Mouse (Mus musculus) cortical plate, adult 2 months (tissue): Measurements from ENCODE around the gene Prr5l.

Experiments
- CTCF ChIP-seq: fragments of 200-500 bp; IDR thresholded peaks from 2 replicates; pipeline ENCODE4 v1.5.1; 2011; ENCODE audit warnings: mild to moderate bottlenecking, control low read depth, low read length; ENCODE audit not compliant: insufficient read depth; ENCODE audit errors: extremely low read depth
- POLR2A ChIP-seq: fragments of 200-500 bp; IDR thresholded peaks from 2 replicates; pipeline ENCODE4 v1.6.1; 2011; ENCODE audit warnings: mild to moderate bottlenecking, low read length, control low read depth; ENCODE audit not compliant: insufficient read depth; ENCODE audit errors: extremely low read depth

DNA sequence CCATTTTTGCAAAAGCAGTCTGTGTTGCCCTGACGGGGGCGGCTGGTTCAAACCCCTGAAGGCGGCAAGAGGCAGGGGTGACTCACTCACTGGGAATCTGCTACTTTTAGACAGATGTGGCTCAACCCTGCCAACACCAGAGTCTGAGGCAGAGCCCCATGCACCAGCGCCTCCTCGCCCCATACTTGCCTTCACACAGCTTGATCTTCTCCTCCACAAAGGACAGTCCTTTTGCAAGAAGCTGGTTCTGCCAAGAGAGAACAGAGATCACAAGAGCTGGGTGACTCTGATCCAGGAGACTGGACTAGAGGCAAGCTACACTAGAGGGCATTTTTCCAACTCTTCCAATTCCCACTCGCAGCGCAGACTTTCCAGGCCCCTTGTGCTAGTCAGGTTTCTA, 136.3 kb downstream of the Prr5l start:
- no peak for TF ChIP-seq POLR2A
- TF ChIP-seq CTCF = no peak
